Mouse (Mus musculus): ENCODE measurements around the gene Neurl1a.

- no peak for TF ChIP-seq CTCF (IDR thresholded peaks at IDR 0.05; ENCODE audit: low read depth)
- TF ChIP-seq EP300 (optimal IDR thresholded peaks at IDR 0.05) = no peak
Measured at GRCm38 (mm10) chr19:47130551-47131125, 48.0 kb upstream of the Neurl1a start.

All from stomach, postnatal 0 days (tissue).